Mouse (Mus musculus): Measurements from ENCODE around the gene Arf4. TPM values are rescaled to one million over a fixed set of nuclear protein-coding genes. Genes with fewer than 3 reads are reported as not detected.
"Not testable (repeated sequence)": the region's sequence is repeated elsewhere in the genome, so short reads cannot be mapped to it uniquely, and the experiment has no call there.

The Arf4 gene
- total RNA-seq, 2 experiments from 2014 or later, result 113 to 117 TPM

- DNase-seq (ENCODE audit: low spot score in 2 of 2), result no peak
- intact Hi-C loops (cut with DNase I), result no loop called here
Measured at GRCm38 (mm10) chr14:26658178-26658577, 20.3 kb downstream of the Arf4 start.

DNA sequence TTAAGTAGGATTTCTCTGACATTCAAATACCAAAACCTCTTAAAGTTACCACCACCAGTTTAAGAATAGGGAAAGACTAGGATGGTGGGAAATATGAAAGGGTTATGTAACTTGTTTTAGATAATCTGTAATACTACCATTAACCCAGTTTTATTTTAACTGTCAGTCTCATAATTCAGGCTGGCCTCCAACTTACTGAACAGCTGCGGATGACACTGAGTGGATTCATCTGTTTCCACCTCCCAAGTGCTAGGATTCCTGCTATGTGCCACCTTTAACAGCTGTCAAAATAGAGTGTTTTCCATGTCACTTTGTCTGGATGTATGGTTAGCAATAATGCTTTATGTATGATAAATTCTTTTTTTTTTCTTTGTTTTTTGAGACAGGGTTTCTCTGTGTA, 22.4 kb downstream of the Arf4 start:
- DNase-seq (ENCODE audit: low spot score in 2 of 2), result no peak
- intact Hi-C loops (cut with DNase I), result no loop called here

DNA sequence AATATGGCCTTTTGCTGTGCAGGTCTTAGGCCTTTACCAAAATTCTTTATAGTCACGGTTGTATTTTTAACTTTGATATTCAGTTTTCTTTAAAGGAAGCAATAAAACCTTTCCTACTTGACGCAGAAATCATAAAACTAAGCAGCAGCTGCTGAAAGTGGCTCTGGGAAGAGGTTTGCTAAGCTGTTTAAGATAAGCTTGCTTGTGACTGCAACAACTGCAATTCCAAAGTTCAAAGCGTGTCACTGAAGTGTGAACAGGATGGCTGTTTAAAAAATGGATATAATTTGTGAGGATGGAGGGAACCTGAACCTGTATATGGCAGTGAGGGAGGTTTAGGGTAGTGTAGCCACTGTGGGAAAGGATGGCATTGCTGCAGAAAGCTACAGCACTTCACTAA, 24.1 kb downstream of the Arf4 start:
- intact Hi-C loops (cut with DNase I), result no loop called here
- no peak for DNase-seq (ENCODE audit: low spot score in 2 of 2)

- DNase-seq (ENCODE audit: low spot score in 2 of 2), result no peak
- intact Hi-C loops (cut with DNase I), result no loop called here
Measured at GRCm38 (mm10) chr14:26662488-26662887, 24.6 kb downstream of the Arf4 start.

DNA sequence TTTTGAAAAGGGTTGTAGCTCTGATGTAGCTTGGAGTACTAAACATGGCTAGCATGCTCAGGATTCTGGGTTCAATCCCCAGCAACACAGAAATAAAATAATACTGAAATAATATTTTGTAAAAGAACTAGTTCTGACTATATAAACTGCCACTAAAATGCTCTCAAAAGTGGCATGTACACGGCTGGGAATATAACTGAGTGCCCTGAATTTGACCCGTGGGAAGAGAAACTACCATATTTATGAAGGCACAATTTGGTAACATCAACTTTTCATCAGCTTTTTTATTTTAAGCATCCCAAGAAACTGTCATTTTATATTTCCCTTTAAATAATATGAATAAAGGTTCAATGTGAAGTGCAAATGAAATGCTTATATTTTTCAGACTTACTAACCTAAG, 26.0 kb downstream of the Arf4 start:
- intact Hi-C loops (cut with DNase I), result no loop called here
- DNase-seq (ENCODE audit: low spot score in 2 of 2), result no peak

GRCm38 (mm10) chr14:26667991-26668370, 30.1 kb downstream of the Arf4 start:
- no peak for DNase-seq (ENCODE audit: low spot score in 2 of 2)
- intact Hi-C loops (cut with DNase I), result loop anchor here (5.0 kb wide), 2 partner anchors 304 to 359 kb away; partner anchors contain the start of gene Appl1

- intact Hi-C loops (cut with DNase I), result loop anchor here (5.0 kb wide), 2 partner anchors 304 to 359 kb away; partner anchors contain the start of gene Appl1
- DNase-seq (ENCODE audit: low spot score in 2 of 2), result peak; percentile 64 to 70
Measured at GRCm38 (mm10) chr14:26668371-26669291, 30.8 kb downstream of the Arf4 start.

GRCm38 (mm10) chr14:26669292-26670073, 31.6 kb downstream of the Arf4 start, which contains the start of gene Pde12:
Gene Pde12, minus strand, starts transcription at chr14:26669883.
- intact Hi-C loops (cut with DNase I), result loop anchor here (5.0 kb wide), 2 partner anchors 303 to 358 kb away; partner anchors contain the start of gene Appl1
- peak; percentile 93 to 95 for DNase-seq (ENCODE audit: low spot score in 2 of 2)

DNA sequence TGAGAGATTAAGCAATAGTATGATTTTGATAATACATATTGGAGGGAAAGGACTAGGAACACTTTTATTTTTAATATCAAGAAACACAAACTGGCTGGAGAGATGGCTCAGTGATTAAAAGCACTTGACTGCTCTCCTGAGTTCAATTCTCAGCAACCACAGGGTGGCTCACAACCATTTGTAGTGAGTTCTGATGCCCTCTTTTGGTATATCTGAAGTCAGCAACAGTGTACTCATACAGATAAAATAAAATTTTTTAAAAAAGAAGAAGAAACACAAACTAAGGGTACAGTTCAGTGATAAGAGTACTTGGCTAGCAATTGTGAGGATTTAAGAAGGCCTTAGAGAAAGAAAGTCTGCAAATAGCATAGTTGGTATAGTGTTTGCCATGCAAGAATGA, 33.1 kb downstream of the Arf4 start:
- DNase-seq (ENCODE audit: low spot score in 2 of 2), result no peak
- intact Hi-C loops (cut with DNase I), result no loop called here

DNA sequence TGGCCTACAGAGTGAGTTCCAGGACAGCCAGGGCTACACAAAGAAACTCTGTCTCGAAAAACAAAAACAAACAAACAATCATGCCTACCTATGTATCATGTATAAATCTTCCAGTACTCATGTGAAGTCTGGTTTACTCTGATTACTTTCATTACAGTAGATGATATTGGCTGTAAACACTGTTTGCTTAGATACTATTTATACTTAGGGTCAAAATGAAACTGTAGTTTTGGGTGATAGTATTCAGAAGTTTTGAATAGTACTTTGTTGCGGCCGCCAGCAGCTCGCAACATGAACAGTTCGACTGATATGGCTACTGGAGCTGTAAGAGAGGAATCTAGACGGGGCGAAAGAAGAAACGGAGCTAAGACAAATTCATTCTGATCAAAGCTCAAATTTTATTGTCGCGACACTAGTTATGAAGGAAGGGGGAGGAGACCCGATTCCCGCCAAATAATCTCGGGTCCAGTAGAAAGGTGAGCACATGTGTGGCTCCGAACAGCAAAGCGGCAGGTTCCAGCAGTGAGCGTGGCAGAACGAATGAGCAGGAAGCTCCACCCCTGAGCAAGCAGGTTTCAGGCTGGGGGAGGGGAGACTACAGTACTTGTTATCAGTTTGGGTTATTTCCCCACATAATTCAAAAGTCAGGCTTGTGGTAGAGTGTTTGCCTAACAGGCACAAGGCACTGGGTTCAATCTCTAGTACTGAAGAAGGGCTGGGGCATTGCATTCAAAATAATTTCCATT, 34.2 kb downstream of the Arf4 start:
- intact Hi-C loops (cut with DNase I); DNase-seq (ENCODE audit: low spot score in 2 of 2): not testable (repeated sequence)

- intact Hi-C loops (cut with DNase I); DNase-seq (ENCODE audit: low spot score in 2 of 2): not testable (repeated sequence)
Measured at GRCm38 (mm10) chr14:26674476-26675169, 36.7 kb downstream of the Arf4 start.

GRCm38 (mm10) chr14:26675371-26675770, 37.5 kb downstream of the Arf4 start:
- intact Hi-C loops (cut with DNase I), result no loop called here

DNA sequence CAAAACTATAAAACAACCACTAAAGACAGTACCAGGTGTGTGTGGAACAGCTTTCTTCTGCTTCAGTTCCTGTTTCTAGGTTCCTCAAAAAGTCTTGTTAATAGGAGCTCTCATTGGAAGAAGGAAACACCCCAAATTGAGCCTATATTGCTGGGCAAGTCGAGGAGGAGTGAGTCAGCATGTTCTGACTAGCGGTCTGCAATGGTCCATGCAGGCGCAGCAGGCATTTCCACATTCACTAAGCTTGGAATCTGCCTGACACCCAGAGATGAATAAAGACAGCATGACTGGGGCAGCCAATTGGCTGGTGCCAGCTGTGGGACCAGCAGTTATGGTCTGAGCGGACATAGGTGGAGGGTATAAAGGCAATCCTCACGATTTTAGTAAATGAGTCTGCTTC, 37.9 kb downstream of the Arf4 start:
- no peak for DNase-seq (ENCODE audit: low spot score in 2 of 2)
- intact Hi-C loops (cut with DNase I), result no loop called here

More at GRCm38 (mm10) chr14:26675371-26675770, 37.5 kb downstream of the Arf4 start:
- no peak for DNase-seq (ENCODE audit: low spot score in 2 of 2)

GRCm38 (mm10) chr14:26690727-26691126, 52.9 kb downstream of the Arf4 start:
- DNase-seq (ENCODE audit: low spot score in 2 of 2), result no peak
- intact Hi-C loops (cut with DNase I), result no loop called here

DNA sequence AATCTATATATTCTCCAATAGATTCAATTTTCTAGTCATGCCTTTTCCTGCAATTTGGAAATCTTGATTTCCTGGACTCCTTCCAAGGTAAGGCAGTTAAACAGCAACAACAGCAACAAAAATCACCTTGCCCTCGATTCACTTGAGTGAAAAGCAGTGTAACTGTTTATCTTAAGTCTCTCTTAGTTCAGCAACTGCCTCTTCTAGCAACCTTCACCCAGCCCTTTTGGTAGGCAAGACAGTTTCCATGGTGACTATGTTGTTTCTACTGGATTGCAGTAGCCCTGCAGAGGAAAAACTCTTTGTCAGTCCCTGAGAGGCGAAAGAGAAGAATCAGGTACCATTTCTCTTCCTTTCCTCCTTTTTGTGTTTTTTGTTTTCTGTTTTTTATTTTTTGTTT, 53.5 kb downstream of the Arf4 start:
- no peak for DNase-seq (ENCODE audit: low spot score in 2 of 2)
- intact Hi-C loops (cut with DNase I), result no loop called here

DNA sequence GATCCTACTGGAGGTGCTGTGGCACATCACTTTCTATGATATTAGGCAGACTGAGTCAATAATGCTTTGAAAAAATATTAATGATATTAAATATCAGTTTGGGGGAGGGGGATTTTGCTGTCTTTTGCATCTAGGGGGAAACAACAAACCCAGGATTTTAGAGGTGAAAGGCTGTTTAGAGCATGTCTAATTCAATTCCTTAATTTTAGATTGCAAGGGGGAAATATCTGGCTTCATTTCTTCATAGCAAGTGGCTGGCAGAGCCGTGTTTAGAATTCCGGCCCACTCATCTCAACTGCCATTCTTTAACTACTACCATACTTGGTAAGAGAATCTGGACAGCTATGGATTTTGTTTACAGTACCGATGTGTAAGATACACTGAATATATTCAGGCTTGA, 55.1 kb downstream of the Arf4 start, which contains the start of gene Dnah12:
Gene Dnah12 (plus strand): TSS at position 301 of the 400 bp plus-strand sequence.
- intact Hi-C loops (cut with DNase I), result no loop called here
- DNase-seq (ENCODE audit: low spot score in 2 of 2), result no peak

GRCm38 (mm10) chr14:26697912-26698311, 60.0 kb downstream of the Arf4 start:
- intact Hi-C loops (cut with DNase I), result no loop called here

DNA sequence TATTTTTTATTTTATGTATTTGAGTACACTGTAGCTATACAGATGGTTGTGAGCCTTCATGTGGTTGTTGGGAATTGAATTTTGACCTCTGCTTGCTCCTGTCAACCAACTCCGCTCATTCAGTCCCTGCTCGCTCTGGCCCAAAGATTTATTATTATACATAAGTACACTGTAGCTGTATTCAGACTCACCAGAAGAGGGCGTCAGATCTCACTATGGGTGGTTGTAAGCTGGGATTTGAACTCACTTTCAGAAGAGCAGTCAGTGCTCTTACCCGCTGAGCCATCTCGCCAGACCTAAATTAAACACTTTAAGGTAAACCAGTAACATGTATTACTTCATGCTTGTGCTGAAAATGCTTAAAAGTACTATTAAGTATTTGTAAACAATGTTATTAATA, 67.4 kb downstream of the Arf4 start:
- intact Hi-C loops (cut with DNase I); DNase-seq (ENCODE audit: low spot score in 2 of 2): not testable (repeated sequence)

More at GRCm38 (mm10) chr14:26697912-26698311, 60.0 kb downstream of the Arf4 start:
- no peak for DNase-seq (ENCODE audit: low spot score in 2 of 2)
